Mouse (Mus musculus) gastrocnemius, postnatal 10 days (tissue): Measurements from ENCODE around the gene Gnaq. TPM values are rescaled to one million over a fixed set of nuclear protein-coding genes. Genes with fewer than 3 reads are reported as not detected.
"Not testable (repeated sequence)": the region's sequence is repeated elsewhere in the genome, so short reads cannot be mapped to it uniquely, and the experiment has no call there.

Experiments
- DNase-seq: peaks from one replicate; pipeline ENCODE4 v3.0.0; 2021; ENCODE audit warnings: mixed read lengths
- long read RNA-seq, 2 experiments: library from polyadenylated mRNA; stranded (forward); transcript quantifications; one replicate each; pipeline ENCODE4 v2.0.0; 2021
- total RNA-seq, 2 experiments: library from RNA; stranded (reverse); gene quantifications; 2 replicates each; pipeline ENCODE4 v1.2.3; 2021

Gene Gnaq
- total RNA-seq, result 10 to 100 TPM; 23.7 to 29.4 TPM
- long read RNA-seq, experiment 1, full-length matches to known transcripts, result 1 of 3 reads
- long read RNA-seq, experiment 1, partial matches to known transcripts, result 0 of 3 reads
- long read RNA-seq, experiment 1, other reads (novel, unspliced or antisense), result 2 of 3 reads
- long read RNA-seq, experiment 2, full-length matches to known transcripts, result 2 of 4 reads
- long read RNA-seq, experiment 2, partial matches to known transcripts, result 0 of 4 reads
- long read RNA-seq, experiment 2, other reads (novel, unspliced or antisense), result 2 of 4 reads

GRCm38 (mm10) chr19:16132791-16132864, at the start of gene Gnaq:
Gnaq (plus strand) TSS chr19:16132831.
- DNase-seq, result no peak

GRCm38 (mm10) chr19:16083981-16084630, 48.5 kb upstream of the Gnaq start:
- not testable (repeated sequence) for DNase-seq

GRCm38 (mm10) chr19:16085248-16085647, 47.4 kb upstream of the Gnaq start:
- no peak for DNase-seq

- DNase-seq, result no peak
Measured at GRCm38 (mm10) chr19:16086154-16086553, 46.5 kb upstream of the Gnaq start.

- DNase-seq, result no peak
Measured at GRCm38 (mm10) chr19:16086581-16086980, 46.0 kb upstream of the Gnaq start.

- DNase-seq, result no peak
Measured at GRCm38 (mm10) chr19:16087391-16087790, 45.2 kb upstream of the Gnaq start.

GRCm38 (mm10) chr19:16093616-16094015, 39.0 kb upstream of the Gnaq start:
- no peak for DNase-seq

GRCm38 (mm10) chr19:16109901-16110300, 22.7 kb upstream of the Gnaq start:
- no peak for DNase-seq

GRCm38 (mm10) chr19:16110670-16111069, 22.0 kb upstream of the Gnaq start:
- DNase-seq, result no peak

GRCm38 (mm10) chr19:16113295-16113694, 19.3 kb upstream of the Gnaq start:
- DNase-seq, result peak; percentile 30

DNA sequence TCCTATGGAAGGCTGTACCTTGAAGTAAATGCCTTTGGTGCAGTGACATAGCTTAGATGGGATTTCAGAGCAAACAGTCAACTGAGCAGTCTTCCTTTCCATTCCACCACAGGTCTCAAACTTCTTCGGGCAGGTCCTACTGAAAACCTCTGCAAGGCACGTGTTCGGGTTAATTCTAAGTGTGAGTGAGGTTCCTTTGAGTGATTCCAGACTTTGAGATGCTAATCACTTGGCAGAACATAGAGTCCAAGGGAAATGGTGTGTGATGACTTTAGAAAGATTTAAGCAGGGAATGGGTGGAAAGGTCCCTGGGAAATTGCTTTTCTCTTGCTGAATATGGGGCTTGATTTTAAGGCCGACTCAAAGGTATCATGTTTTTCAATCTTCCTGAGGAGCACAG, 14.2 kb upstream of the Gnaq start:
- no peak for DNase-seq

- no peak for DNase-seq
Measured at GRCm38 (mm10) chr19:16121301-16121700, 11.3 kb upstream of the Gnaq start.

GRCm38 (mm10) chr19:16128715-16129114, 3.9 kb upstream of the Gnaq start:
- no peak for DNase-seq

- no peak for DNase-seq
Measured at GRCm38 (mm10) chr19:16129171-16129570, 3.5 kb upstream of the Gnaq start.

DNA sequence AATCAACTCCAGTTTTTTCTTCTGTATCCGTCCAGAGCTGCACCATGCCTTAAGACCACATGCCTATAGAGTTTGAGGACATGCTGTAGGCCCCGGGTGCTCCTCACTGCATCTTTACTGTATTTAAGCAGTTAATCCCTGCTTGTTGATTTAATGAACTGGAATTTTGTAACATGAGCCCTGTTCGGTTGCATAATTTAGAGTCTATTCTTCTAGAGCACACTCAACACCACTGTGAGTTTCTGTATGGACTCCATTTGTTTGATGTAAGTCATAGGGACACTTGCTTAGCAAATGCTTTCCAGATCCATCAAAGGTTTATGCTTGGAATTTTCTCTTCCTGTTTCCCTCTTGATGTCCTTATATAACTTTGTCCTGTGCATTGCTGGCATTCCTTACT, 2.2 kb upstream of the Gnaq start:
- DNase-seq, result no peak

GRCm38 (mm10) chr19:16131831-16132230, 800 bp upstream of the Gnaq start:
- no peak for DNase-seq

- peak; percentile 95 for DNase-seq
Measured at GRCm38 (mm10) chr19:16132340-16132790, 266 bp upstream of the Gnaq start.

GRCm38 (mm10) chr19:16132865-16133720, 462 bp downstream of the Gnaq start:
- peak; percentile 77 for DNase-seq

GRCm38 (mm10) chr19:16133721-16134570, 1.3 kb downstream of the Gnaq start:
- no peak for DNase-seq

- no peak for DNase-seq
Measured at GRCm38 (mm10) chr19:16138064-16138580, 5.5 kb downstream of the Gnaq start.

GRCm38 (mm10) chr19:16140710-16141109, 8.1 kb downstream of the Gnaq start:
- DNase-seq, result no peak

DNA sequence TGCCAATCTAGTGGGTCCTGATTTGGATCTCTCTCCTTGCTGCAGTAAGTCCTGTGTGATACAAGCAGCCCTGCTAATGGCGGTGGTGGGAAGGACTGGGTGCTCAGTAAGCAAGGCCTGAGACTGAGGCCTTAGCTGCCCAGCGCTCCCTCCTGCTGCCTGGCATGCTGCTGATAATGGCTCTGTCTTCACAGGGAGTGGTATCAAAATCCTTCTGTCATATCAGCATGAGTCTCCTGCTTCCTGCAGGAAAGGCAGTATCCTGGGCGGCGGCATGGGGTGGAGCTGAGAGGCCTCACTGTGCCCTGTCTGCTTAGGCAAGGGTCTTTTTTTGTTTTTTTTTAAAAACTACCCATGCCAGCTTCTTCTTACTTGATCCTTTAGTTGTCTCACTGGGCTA, 9.2 kb downstream of the Gnaq start:
- DNase-seq, result no peak
